In genomic region chr12:80883278-80883677, GRCm38 (mm10) we compare ENCODE assay signal across 19 mouse cellular contexts.
"Had no signal": no experiment of that assay in that cellular context is flagged by ENCODE, and none has a peak within 500 bp of the region (broad histone marks: within the 10 kb centered on the region; RNA-seq: fewer than 3 reads in every experiment).

No protein-coding gene starts in this region.

- H3K4me3 ChIP-seq: lung, embryonic 15.5 days; megakaryocyte, embryonic 14.5 days; midbrain, embryonic 13.5 days; myocyte; neural tube, embryonic 13.5 days; neural tube, embryonic 15.5 days had no signal

- H3K4me1 ChIP-seq: midbrain, embryonic 13.5 days; neural tube, embryonic 15.5 days had no signal

- H3K27me3 ChIP-seq: lung, embryonic 15.5 days; megakaryocyte, embryonic 14.5 days; midbrain, embryonic 13.5 days; neural tube, embryonic 13.5 days; neural tube, embryonic 15.5 days had no signal

- H3K27ac ChIP-seq: lung, embryonic 15.5 days; macrophage; midbrain, embryonic 13.5 days; neural tube, embryonic 13.5 days; neural tube, embryonic 15.5 days had no signal

- H3K9ac ChIP-seq: liver, postnatal 0 days; lung, embryonic 15.5 days; midbrain, embryonic 13.5 days; neural tube, embryonic 13.5 days; neural tube, embryonic 15.5 days had no signal

- DNase-seq: liver, postnatal 0 days; lung, adult 2 months; lung, postnatal 14 days; lung, postnatal 36 days; retina, postnatal 1 day; right cerebral cortex, adult 18-20 months; right cerebral cortex, postnatal 25 days; right cerebral cortex, postnatal 4 days; spleen, adult 18-20 months; thymus, adult 18-20 months; thymus, postnatal 14 days; thymus, postnatal 36 days had no signal

- H3K9me3 ChIP-seq: lung, embryonic 15.5 days; megakaryocyte, embryonic 14.5 days; midbrain, embryonic 13.5 days; neural tube, embryonic 13.5 days; neural tube, embryonic 15.5 days had no signal
